Mouse (Mus musculus): ENCODE measurements around the gene Anapc15-ps.

DNA sequence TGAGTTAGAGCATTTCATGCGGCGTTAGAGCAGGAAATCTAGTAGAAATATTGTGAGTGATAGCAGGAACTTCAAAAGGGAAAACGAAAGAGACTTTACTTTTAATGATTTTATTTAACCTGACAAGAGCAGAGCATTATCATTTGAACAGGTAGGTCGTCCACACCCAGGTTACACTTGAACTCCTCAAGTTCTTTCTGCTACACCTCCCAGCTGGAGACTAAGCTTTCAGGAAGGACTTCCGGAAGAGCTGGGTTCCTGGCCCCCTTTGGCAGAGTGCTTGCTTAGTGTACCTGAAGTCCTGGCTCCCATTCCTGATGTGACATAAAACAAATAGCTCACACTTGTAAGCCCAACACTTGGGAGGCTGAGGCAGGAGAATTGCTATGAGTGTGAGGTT, 30.2 kb downstream of the Anapc15-ps start:
- TF ChIP-seq CTCF (conservative IDR thresholded peaks at IDR 0.05; ENCODE audit: insufficient read depth, insufficient read length, low read depth, low read length) (no peak), POLR2A (IDR thresholded peaks at IDR 0.05; ENCODE audit: low read depth, low read length) (no peak)

All from kidney, adult 2 months (tissue).